Mouse (Mus musculus): Measurements from ENCODE around the gene Gm35549.

GRCm38 (mm10) chr9:122837680-122838079 is 6.2 kb downstream of the Gm35549 start:
- TF ChIP-seq POLR2A (IDR thresholded peaks at IDR 0.05; ENCODE audit: extremely low read depth, insufficient read depth, low read length) (no peak), CTCF (IDR thresholded peaks at IDR 0.05; ENCODE audit: low read depth, low read length) (peak; percentile 18; the same call in 1 of the 2 replicates)
